Mouse (Mus musculus): ENCODE measurements at regions not wholly inside any gene's neighbourhood (a gene's known extent, or its start where the extent isn't known, plus 50 kb on each side); places are given as distances from the start of the nearest gene placed in this dataset.

DNA sequence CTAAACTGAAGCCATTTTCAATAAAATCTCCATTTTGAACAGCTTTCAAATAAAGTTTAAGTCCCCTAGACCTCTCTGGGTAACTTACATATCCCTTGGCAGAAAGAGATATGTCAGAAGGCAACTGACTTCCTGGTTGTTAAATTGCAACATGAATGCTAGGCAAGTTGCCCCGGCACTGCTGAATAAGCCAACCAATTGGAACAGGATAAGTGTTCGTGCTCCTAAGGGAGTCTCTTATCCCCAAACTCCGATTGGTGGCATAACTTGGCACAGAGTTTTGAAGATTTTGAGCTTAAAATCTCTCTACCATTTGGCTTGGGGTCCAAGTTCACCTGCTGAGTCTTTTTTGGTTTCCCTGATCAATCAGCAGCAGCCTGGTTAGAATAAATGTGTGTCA is 147.4 kb downstream of the Plxna1 start:
- Histone ChIP-seq H3K27ac (replicated peaks; ENCODE audit: low read depth, low read length) (no peak overlapping the region), H3K9ac (replicated peaks; ENCODE audit: low read length) (no peak overlapping the region), H3K4me2 (ENCODE audit: low read depth, low read length) (no peak overlapping the region), H3K9me3 (replicated peaks; ENCODE audit: control insufficient read depth, low read length) (no peaks in the 10 kb centered on the region), H3K36me3 (replicated peaks; ENCODE audit: control insufficient read depth, insufficient read depth, low read depth, low read length) (no peaks in the 10 kb centered on the region), H3K4me1 (ENCODE audit: control insufficient read depth, insufficient read depth, low read length) (no peaks in the 10 kb centered on the region), H3K4me3 (ENCODE audit: low read depth, low read length) (no peak overlapping the region), H3K27me3 (ENCODE audit: control insufficient read depth, insufficient read depth, low read length) (no peaks in the 10 kb centered on the region)
- DNase-seq (ENCODE audit: low spot score): no peak
- no peak for ATAC-seq (replicated peaks; ENCODE audit: insufficient number of reproducible peaks, low FRiP score, low TSS enrichment, low read depth)
- 74% methylated on average over 3 of the region's 3 CpGs for WGBS

DNA sequence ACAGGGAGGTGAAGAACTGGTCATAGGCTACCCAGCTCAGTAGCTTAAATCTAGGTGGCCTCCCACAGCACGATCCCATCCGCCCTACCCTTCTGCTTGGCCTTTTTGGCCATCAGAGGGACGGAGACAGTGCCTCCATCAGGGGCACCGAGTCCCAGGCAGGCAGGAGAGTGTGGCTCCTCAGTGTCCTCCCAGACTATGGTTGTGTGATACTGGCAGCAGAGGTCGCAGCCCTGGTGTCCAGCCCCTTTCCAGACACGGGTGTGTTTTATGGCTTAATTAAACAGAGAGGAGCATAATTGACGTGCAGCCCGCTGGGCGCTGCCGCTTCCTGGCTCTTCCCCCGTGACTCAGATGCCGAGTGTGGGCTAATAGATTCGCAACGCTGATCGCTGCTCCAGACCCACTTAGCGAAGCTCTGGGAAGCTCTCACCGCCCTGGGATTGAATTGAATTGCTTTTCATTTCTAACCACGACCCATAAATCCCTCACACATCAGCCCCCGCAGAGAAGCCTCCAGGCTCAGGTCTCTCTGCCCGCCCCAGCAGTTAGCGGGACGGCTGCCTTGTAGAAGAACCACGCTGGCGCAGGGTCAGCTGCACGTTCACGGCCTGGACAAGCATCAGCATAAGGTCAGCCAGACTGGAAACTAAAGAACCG is 126.9 kb downstream of the Plxna1 start:
- Histone ChIP-seq H3K4me1 (ENCODE audit: control insufficient read depth, insufficient read depth, low read length) (no peaks in the 10 kb centered on the region), H3K4me3 (ENCODE audit: low read depth, low read length) (no peak overlapping the region), H3K36me3 (replicated peaks; ENCODE audit: control insufficient read depth, insufficient read depth, low read depth, low read length) (no peaks in the 10 kb centered on the region), H3K27ac (replicated peaks; ENCODE audit: low read depth, low read length) (no peak overlapping the region), H3K4me2 (ENCODE audit: low read depth, low read length) (peak overlapping the region; percentile 29), H3K9ac (replicated peaks; ENCODE audit: low read length) (no peak overlapping the region), H3K27me3 (ENCODE audit: control insufficient read depth, insufficient read depth, low read length) (no peaks in the 10 kb centered on the region), H3K9me3 (replicated peaks; ENCODE audit: control insufficient read depth, low read length) (no peaks in the 10 kb centered on the region)
- 25% methylated on average over 27 of the region's 27 CpGs for WGBS
- peak; percentile 26 for DNase-seq (ENCODE audit: low spot score)
- ATAC-seq (replicated peaks; ENCODE audit: insufficient number of reproducible peaks, low FRiP score, low TSS enrichment, low read depth): peak; percentile 54

DNA sequence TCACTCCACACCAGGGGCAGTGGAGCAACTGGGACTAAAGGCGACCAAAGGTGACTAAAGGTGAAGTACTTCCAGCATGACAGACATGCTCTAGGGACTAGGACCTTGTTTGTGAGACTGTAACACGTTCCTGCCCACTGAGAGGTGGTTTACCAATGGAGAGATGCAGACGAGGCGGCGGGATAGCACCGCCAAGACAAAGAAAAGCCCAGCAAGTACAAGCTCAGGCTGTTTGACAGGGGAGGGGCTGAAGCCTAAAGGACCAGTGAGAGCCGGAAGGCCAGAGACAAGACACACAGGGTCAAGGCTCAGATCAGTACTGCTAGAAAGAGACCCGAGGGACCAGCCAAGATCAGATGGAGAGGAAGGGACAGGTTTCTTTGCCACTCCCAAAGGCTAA is 126.2 kb downstream of the Plxna1 start:
- DNase-seq (ENCODE audit: low spot score) (no peak), ATAC-seq (replicated peaks; ENCODE audit: insufficient number of reproducible peaks, low FRiP score, low TSS enrichment, low read depth) (no peak)
- no peak overlapping the region for H3K9ac ChIP-seq (replicated peaks; ENCODE audit: low read length)
- H3K27ac ChIP-seq (replicated peaks; ENCODE audit: low read depth, low read length): no peak overlapping the region
- H3K27me3 ChIP-seq (ENCODE audit: control insufficient read depth, insufficient read depth, low read length): no peaks in the 10 kb centered on the region
- H3K4me2 ChIP-seq (ENCODE audit: low read depth, low read length): no peak overlapping the region
- H3K36me3 ChIP-seq (replicated peaks; ENCODE audit: control insufficient read depth, insufficient read depth, low read depth, low read length): no peaks in the 10 kb centered on the region
- H3K4me3 ChIP-seq (ENCODE audit: low read depth, low read length): no peak overlapping the region
- no peaks in the 10 kb centered on the region for H3K4me1 ChIP-seq (ENCODE audit: control insufficient read depth, insufficient read depth, low read length)
- no peaks in the 10 kb centered on the region for H3K9me3 ChIP-seq (replicated peaks; ENCODE audit: control insufficient read depth, low read length)
- 15% methylated on average over 8 of the region's 8 CpGs for WGBS

DNA sequence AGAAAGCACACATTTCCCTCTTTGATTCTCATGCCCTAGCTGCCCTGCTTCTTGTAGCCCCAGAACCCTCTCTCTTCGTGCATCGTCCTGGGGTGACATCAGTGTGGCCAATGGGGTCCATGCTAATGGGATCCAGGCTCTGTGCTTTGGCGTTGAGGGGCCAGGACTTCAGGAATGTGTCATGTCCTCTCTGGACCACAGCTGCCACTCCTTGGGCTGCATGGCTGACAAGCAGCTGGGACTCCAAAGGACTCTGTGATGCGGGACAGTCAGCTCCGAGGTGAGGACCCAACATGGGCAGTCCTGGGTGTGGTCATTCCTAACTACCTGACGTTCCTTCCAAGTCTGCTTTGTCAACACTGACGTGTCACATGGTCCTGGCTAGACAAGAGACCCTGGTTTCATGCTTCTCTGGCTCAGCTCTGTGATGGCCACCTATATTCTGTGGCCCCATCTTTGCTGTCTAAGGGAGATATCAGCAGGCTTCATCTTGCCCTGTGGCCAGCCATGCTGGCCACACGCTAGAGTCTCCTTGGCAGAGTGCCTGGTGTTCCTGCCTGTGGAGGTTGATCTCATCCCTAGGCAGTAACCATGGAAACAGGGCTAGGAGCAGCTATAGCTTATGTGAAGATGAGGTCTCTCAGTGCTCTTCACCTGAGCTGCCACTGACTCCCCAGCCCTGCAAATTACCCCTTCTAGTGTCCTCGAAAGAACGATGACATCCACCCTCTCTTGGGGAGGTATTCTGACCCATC is 125.4 kb downstream of the Plxna1 start:
- ATAC-seq (replicated peaks; ENCODE audit: insufficient number of reproducible peaks, low FRiP score, low TSS enrichment, low read depth) (0 out of 2 replicates have a peak, but pooled peaks have one; percentile 8), DNase-seq (ENCODE audit: low spot score) (no peak)
- Histone ChIP-seq H3K27ac (replicated peaks; ENCODE audit: low read depth, low read length) (no peak overlapping the region), H3K36me3 (replicated peaks; ENCODE audit: control insufficient read depth, insufficient read depth, low read depth, low read length) (no peaks in the 10 kb centered on the region), H3K27me3 (ENCODE audit: control insufficient read depth, insufficient read depth, low read length) (no peaks in the 10 kb centered on the region), H3K4me3 (ENCODE audit: low read depth, low read length) (no peak overlapping the region), H3K4me2 (ENCODE audit: low read depth, low read length) (no peak overlapping the region), H3K9ac (replicated peaks; ENCODE audit: low read length) (no peak overlapping the region), H3K4me1 (ENCODE audit: control insufficient read depth, insufficient read depth, low read length) (no peaks in the 10 kb centered on the region), H3K9me3 (replicated peaks; ENCODE audit: control insufficient read depth, low read length) (no peaks in the 10 kb centered on the region)
- 82% methylated on average over 10 of the region's 10 CpGs for WGBS

DNA sequence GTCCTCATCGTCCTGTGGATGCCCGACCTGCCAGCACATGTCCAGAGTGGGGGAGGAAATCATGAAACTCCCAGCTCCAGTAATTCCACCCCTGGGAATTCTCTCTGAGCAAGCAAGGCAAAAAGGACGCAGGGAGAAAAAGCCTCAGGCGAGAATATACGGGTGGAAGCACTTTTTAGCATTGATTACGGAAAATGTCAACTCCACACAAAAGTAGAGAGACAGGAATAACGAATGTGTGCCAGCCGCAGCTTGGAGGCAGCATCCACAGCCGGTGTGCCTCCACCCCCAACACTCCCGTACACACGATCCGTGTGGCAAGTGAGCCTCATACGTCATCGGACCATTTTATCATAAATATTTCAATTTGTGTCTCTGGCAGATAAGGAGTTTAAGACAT is 123.5 kb downstream of the Plxna1 start:
- Histone ChIP-seq H3K9me3 (replicated peaks; ENCODE audit: control insufficient read depth, low read length) (no peaks in the 10 kb centered on the region), H3K4me1 (ENCODE audit: control insufficient read depth, insufficient read depth, low read length) (no peaks in the 10 kb centered on the region), H3K36me3 (replicated peaks; ENCODE audit: control insufficient read depth, insufficient read depth, low read depth, low read length) (no peaks in the 10 kb centered on the region), H3K27ac (replicated peaks; ENCODE audit: low read depth, low read length) (no peak overlapping the region), H3K4me3 (ENCODE audit: low read depth, low read length) (no peak overlapping the region), H3K27me3 (ENCODE audit: control insufficient read depth, insufficient read depth, low read length) (no peaks in the 10 kb centered on the region), H3K4me2 (ENCODE audit: low read depth, low read length) (no peak overlapping the region), H3K9ac (replicated peaks; ENCODE audit: low read length) (no peak overlapping the region)
- no peak for DNase-seq (ENCODE audit: low spot score)
- ATAC-seq (replicated peaks; ENCODE audit: insufficient number of reproducible peaks, low FRiP score, low TSS enrichment, low read depth): no peak
- 56% methylated on average over 14 of the region's 14 CpGs for WGBS

DNA sequence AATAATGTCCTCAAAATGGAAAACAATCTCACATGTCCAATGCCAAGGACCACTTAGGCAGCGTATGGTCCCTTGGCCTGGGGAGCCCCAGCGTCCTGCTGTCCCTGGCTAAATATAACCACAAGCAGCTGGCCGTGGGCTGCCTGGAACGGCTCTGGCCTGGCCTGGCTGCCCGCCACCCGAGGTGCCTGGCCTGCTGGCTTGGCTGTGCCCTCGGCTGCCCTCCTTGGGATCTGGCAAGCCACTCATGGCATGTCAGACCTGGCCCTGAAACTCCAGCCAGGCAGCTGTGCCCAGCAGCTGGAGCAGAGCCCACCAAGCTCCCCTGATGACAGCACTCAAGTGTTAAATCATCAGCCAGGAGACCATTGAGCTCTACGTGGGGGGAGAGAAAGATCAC is 122.9 kb downstream of the Plxna1 start:
- H3K4me3 ChIP-seq (ENCODE audit: low read depth, low read length): no peak overlapping the region
- H3K4me1 ChIP-seq (ENCODE audit: control insufficient read depth, insufficient read depth, low read length): no peaks in the 10 kb centered on the region
- no peaks in the 10 kb centered on the region for H3K27me3 ChIP-seq (ENCODE audit: control insufficient read depth, insufficient read depth, low read length)
- ATAC-seq (replicated peaks; ENCODE audit: insufficient number of reproducible peaks, low FRiP score, low TSS enrichment, low read depth): no peak
- no peaks in the 10 kb centered on the region for H3K9me3 ChIP-seq (replicated peaks; ENCODE audit: control insufficient read depth, low read length)
- H3K27ac ChIP-seq (replicated peaks; ENCODE audit: low read depth, low read length): no peak overlapping the region
- WGBS: 45% methylated on average over 8 of the region's 8 CpGs
- H3K9ac ChIP-seq (replicated peaks; ENCODE audit: low read length): no peak overlapping the region
- no peak overlapping the region for H3K4me2 ChIP-seq (ENCODE audit: low read depth, low read length)
- no peaks in the 10 kb centered on the region for H3K36me3 ChIP-seq (replicated peaks; ENCODE audit: control insufficient read depth, insufficient read depth, low read depth, low read length)
- DNase-seq (ENCODE audit: low spot score): no peak

DNA sequence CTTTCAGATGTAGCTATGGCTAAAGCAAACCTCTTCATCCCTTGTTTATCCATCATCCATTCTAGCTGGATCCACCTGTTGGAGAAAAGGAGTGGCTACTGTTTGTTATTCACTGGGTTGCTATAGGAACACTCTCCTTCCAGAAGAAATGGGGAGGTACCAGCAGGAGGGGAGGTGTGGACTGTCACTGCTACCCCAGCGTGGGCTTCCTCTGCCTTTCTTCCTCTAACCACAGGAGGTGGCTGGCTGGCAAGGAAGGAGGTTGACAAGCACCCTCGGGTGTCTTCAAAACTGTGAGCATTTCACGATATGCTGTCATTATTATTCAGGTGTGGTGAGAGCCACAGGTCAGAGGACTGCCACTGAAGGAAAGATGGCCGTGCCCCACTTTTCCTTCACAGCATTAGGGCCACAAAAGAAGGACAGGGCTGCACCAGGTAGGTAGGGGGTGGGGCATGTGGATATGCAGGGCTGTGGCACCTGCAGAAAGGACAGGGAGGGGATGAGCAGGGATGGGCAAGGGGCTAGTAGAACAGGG is 122.2 kb downstream of the Plxna1 start:
- no peak overlapping the region for H3K4me2 ChIP-seq (ENCODE audit: low read depth, low read length)
- H3K4me3 ChIP-seq (ENCODE audit: low read depth, low read length): no peak overlapping the region
- DNase-seq (ENCODE audit: low spot score) (no peak), ATAC-seq (replicated peaks; ENCODE audit: insufficient number of reproducible peaks, low FRiP score, low TSS enrichment, low read depth) (no peak)
- no peak overlapping the region for H3K9ac ChIP-seq (replicated peaks; ENCODE audit: low read length)
- H3K27me3 ChIP-seq (ENCODE audit: control insufficient read depth, insufficient read depth, low read length): no peaks in the 10 kb centered on the region
- WGBS: 34% methylated on average over 4 of the region's 4 CpGs
- no peaks in the 10 kb centered on the region for H3K36me3 ChIP-seq (replicated peaks; ENCODE audit: control insufficient read depth, insufficient read depth, low read depth, low read length)
- H3K9me3 ChIP-seq (replicated peaks; ENCODE audit: control insufficient read depth, low read length): no peaks in the 10 kb centered on the region
- H3K27ac ChIP-seq (replicated peaks; ENCODE audit: low read depth, low read length): no peak overlapping the region
- H3K4me1 ChIP-seq (ENCODE audit: control insufficient read depth, insufficient read depth, low read length): no peaks in the 10 kb centered on the region

Data from embryonic facial prominence, embryonic 11.5 days (tissue).